Mouse (Mus musculus): Measurements from ENCODE around the gene Fez2. TPM values are rescaled to one million over a fixed set of nuclear protein-coding genes. Genes with fewer than 3 reads are reported as not detected.

The Fez2 gene
- polyA plus RNA-seq, 2 experiments, result 33.6 to 44.1 TPM

GRCm38 (mm10) chr17:78379079-78379729 is 38.7 kb downstream of the Fez2 start:
- 66% methylated on average over 8 of the region's 8 CpGs for WGBS
- no peak for TF ChIP-seq POLR2A (IDR thresholded peaks at IDR 0.05; ENCODE audit: borderline replicate concordance, extremely low read depth, insufficient read depth, insufficient read length)
- Histone ChIP-seq H3K9me3 (ENCODE audit: control insufficient read depth, low read length) (no peaks in the 10 kb centered on the region), H3K4me1 (ENCODE audit: control insufficient read depth, insufficient read depth, low read length) (no peaks in the 10 kb centered on the region), H3K36me3 (ENCODE audit: control insufficient read depth, insufficient read depth, low read length) (peaks cover 34% of the 10 kb centered on the region), H3K27me3 (ENCODE audit: control insufficient read depth, insufficient read depth, low read length) (no peaks in the 10 kb centered on the region), H3K4me2 (replicated peaks; ENCODE audit: low read depth, low read length, severe bottlenecking) (no peak overlapping the region), H3K4me3 (replicated peaks; ENCODE audit: low read length) (no peak overlapping the region), H3K27ac (replicated peaks; ENCODE audit: low read depth, low read length) (no peak overlapping the region; the same call in 1 of the 2 replicates), H3K9ac (ENCODE audit: low read depth, low read length, severe bottlenecking) (no peak overlapping the region)
- no peak for ATAC-seq (ENCODE audit: low FRiP score, low read depth)
- no peak for DNase-seq (ENCODE audit: low spot score)

GRCm38 (mm10) chr17:78376587-78376986 is 41.4 kb downstream of the Fez2 start:
- ATAC-seq (ENCODE audit: low FRiP score, low read depth), result no peak
- no peak overlapping the region for H3K4me3 ChIP-seq (replicated peaks; ENCODE audit: low read length)
- H3K4me2 ChIP-seq (replicated peaks; ENCODE audit: low read depth, low read length, severe bottlenecking), result no peak overlapping the region
- no peaks in the 10 kb centered on the region for H3K4me1 ChIP-seq (ENCODE audit: control insufficient read depth, insufficient read depth, low read length)
- 64% methylated on average over 8 of the region's 8 CpGs for WGBS
- no peak overlapping the region for H3K27ac ChIP-seq (replicated peaks; ENCODE audit: low read depth, low read length)
- H3K9ac ChIP-seq (ENCODE audit: low read depth, low read length, severe bottlenecking), result no peak overlapping the region
- H3K36me3 ChIP-seq (ENCODE audit: control insufficient read depth, insufficient read depth, low read length), result peaks cover 45% of the 10 kb centered on the region
- no peak for DNase-seq (ENCODE audit: low spot score)
- no peaks in the 10 kb centered on the region for H3K27me3 ChIP-seq (ENCODE audit: control insufficient read depth, insufficient read depth, low read length)
- H3K9me3 ChIP-seq (ENCODE audit: control insufficient read depth, low read length), result no peaks in the 10 kb centered on the region
- TF ChIP-seq POLR2A (IDR thresholded peaks at IDR 0.05; ENCODE audit: borderline replicate concordance, extremely low read depth, insufficient read depth, insufficient read length), result no peak

DNA sequence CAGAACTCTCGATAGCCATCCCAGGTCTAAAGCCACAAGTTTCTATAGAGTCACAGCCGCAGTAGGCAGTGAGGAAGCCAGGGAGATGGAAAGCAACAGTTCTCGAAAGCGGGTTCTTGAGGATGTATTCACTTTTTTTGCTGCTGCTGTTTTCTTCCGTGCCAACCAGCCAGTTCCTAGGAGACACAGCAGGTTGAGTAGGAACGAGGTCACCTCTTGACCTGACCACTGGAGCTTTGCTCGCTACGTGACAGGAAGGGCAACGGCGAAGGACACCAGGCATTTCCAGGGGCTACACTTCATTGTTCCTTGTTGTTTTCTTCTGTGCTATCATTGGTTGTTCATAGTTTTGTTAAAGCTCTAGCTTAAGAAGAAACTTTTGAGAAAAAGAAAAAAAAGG is 43.2 kb downstream of the Fez2 start:
- no peak for ATAC-seq (ENCODE audit: low FRiP score, low read depth)

DNA sequence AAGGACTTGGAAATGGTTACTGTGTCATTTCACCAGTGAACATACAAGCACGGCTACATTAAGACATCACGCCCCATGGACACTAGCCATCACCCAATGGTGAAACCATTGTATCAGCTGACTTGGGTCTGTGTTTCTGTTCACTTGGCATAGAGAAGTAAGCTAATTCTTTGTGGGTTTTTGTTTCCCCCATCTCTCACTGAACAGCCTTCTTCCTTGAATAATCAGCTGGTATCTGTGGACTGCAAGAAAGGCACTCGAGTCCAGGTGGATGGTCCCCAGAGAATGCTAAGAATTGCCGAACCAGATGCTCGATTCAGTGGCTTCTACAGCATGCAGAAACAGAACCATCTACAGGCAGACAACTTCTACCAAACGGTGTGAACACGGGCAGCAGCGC is 44.1 kb downstream of the Fez2 start:
- H3K27me3 ChIP-seq (ENCODE audit: control insufficient read depth, insufficient read depth, low read length), result no peaks in the 10 kb centered on the region
- no peak overlapping the region for H3K27ac ChIP-seq (replicated peaks; ENCODE audit: low read depth, low read length)
- no peak for DNase-seq (ENCODE audit: low spot score)
- no peak overlapping the region for H3K9ac ChIP-seq (ENCODE audit: low read depth, low read length, severe bottlenecking)
- 80% methylated on average over 8 of the region's 8 CpGs for WGBS
- ATAC-seq (ENCODE audit: low FRiP score, low read depth), result no peak
- TF ChIP-seq POLR2A (IDR thresholded peaks at IDR 0.05; ENCODE audit: borderline replicate concordance, extremely low read depth, insufficient read depth, insufficient read length), result no peak
- H3K4me3 ChIP-seq (replicated peaks; ENCODE audit: low read length), result no peak overlapping the region
- H3K4me2 ChIP-seq (replicated peaks; ENCODE audit: low read depth, low read length, severe bottlenecking), result no peak overlapping the region
- peaks cover 59% of the 10 kb centered on the region for H3K36me3 ChIP-seq (ENCODE audit: control insufficient read depth, insufficient read depth, low read length)
- H3K9me3 ChIP-seq (ENCODE audit: control insufficient read depth, low read length), result no peaks in the 10 kb centered on the region
- no peaks in the 10 kb centered on the region for H3K4me1 ChIP-seq (ENCODE audit: control insufficient read depth, insufficient read depth, low read length)

More for the DNA sequence above, 43.2 kb downstream of the Fez2 start:
- Histone ChIP-seq H3K27me3 (ENCODE audit: control insufficient read depth, insufficient read depth, low read length) (no peaks in the 10 kb centered on the region), H3K4me2 (replicated peaks; ENCODE audit: low read depth, low read length, severe bottlenecking) (no peak overlapping the region), H3K9me3 (ENCODE audit: control insufficient read depth, low read length) (no peaks in the 10 kb centered on the region), H3K4me3 (replicated peaks; ENCODE audit: low read length) (no peak overlapping the region), H3K36me3 (ENCODE audit: control insufficient read depth, insufficient read depth, low read length) (peaks cover 55% of the 10 kb centered on the region), H3K9ac (ENCODE audit: low read depth, low read length, severe bottlenecking) (no peak overlapping the region), H3K4me1 (ENCODE audit: control insufficient read depth, insufficient read depth, low read length) (no peaks in the 10 kb centered on the region), H3K27ac (replicated peaks; ENCODE audit: low read depth, low read length) (no peak overlapping the region)
- no peak for TF ChIP-seq POLR2A (IDR thresholded peaks at IDR 0.05; ENCODE audit: borderline replicate concordance, extremely low read depth, insufficient read depth, insufficient read length)
- 80% methylated on average over 10 of the region's 10 CpGs for WGBS
- no peak for DNase-seq (ENCODE audit: low spot score)

DNA sequence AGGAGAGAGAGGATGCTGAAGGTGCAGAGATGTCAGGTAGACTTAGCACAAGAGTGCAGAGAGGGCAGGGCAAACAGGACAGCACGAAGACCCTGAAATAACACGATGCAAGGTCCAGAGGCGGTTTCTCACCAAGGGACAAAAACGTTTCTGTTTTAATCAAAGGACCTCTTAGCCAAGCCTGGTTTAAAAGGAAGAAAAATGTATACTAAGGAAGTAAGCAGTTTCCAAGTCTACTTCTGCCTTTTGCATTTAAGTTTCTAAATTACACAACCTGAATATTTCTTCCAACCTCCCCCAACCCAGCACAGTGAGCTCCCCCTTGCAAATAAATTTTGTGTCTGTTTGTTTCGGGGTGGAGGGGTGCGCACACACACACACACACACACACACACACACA is 44.8 kb downstream of the Fez2 start:
- Histone ChIP-seq H3K27me3 (ENCODE audit: control insufficient read depth, insufficient read depth, low read length) (no peaks in the 10 kb centered on the region), H3K27ac (replicated peaks; ENCODE audit: low read depth, low read length) (no peak overlapping the region), H3K36me3 (ENCODE audit: control insufficient read depth, insufficient read depth, low read length) (peaks cover 62% of the 10 kb centered on the region), H3K9me3 (ENCODE audit: control insufficient read depth, low read length) (no peaks in the 10 kb centered on the region), H3K9ac (ENCODE audit: low read depth, low read length, severe bottlenecking) (no peak overlapping the region), H3K4me2 (replicated peaks; ENCODE audit: low read depth, low read length, severe bottlenecking) (no peak overlapping the region), H3K4me3 (replicated peaks; ENCODE audit: low read length) (no peak overlapping the region), H3K4me1 (ENCODE audit: control insufficient read depth, insufficient read depth, low read length) (no peaks in the 10 kb centered on the region)
- WGBS, result 92% methylated on average over 6 of the region's 6 CpGs
- DNase-seq (ENCODE audit: low spot score) (no peak), ATAC-seq (ENCODE audit: low FRiP score, low read depth) (no peak)
- no peak for TF ChIP-seq POLR2A (IDR thresholded peaks at IDR 0.05; ENCODE audit: borderline replicate concordance, extremely low read depth, insufficient read depth, insufficient read length)

Data from limb, embryonic 14.5 days (tissue).